7 mouse cellular contexts compared by ENCODE assay signal in the genomic region with DNA sequence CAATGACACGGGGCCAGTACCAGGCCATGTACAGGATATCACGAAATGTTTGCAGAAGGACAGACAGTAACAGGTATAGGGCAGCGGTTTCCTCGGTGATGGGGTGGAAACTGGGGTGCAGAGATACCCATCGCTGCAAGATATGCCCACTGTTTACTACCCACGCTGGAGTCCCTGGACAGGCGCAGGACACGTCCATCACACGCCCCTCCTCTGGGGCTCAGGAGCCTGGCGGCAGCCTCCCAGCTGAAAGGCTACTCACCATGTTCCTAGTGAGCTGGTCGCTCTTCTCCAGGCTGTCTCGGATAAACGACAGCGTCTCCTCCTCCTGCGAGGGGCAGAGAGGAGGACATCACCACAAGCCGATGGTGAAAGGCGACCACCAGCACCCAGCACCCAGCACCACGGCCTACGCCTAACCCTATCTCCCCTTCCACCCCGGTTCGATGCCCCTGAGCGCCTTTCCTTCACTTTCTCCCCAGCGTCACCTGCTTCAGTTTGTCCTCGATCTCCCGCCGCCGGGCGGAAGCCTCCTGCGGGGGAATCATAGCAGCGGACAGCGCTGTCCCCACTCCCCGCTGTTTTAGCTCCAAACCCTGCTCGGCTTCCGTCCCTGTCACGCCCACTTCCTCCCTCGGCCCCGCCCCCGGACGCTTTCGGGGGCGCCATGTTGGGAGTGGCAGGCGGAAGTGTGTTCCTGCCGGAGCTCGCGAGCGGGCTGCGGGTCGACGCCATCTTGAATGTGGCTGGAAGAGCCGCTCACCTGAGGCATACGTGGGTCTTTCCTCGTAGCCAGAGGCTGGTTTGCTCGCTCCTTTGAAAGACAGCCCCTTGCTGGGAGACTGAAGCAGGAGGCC. TPM values are rescaled to one million over a fixed set of nuclear protein-coding genes. Genes with fewer than 3 reads are reported as not detected.
DNase-seq lines count a peak whose midpoint lies in the region; ATAC-seq and TF ChIP-seq lines count a peak whose summit lies in the region.

No protein-coding gene starts in this region.

- peak overlapping the region; percentile 86 for H3K4me3 ChIP-seq in embryonic facial prominence, embryonic 10.5 days
- peak overlapping the region; percentile 72 for H3K4me3 ChIP-seq in intestine, postnatal 0 days (ENCODE audit: low read depth, low read length)
- peak overlapping the region; percentile 84 for H3K4me3 ChIP-seq in midbrain, embryonic 12.5 days
- peak overlapping the region; percentile 86 for H3K4me3 ChIP-seq in small intestine, adult 2 months (ENCODE audit: low read depth, low read length)

- peak; percentile 98 for DNase-seq in adrenal gland, postnatal 10 days
- peak; percentile 98 for DNase-seq in embryonic facial prominence, embryonic 10.5 days (ENCODE audit: low spot score)
- peak; percentile 47 for DNase-seq in gonadal fat pad, adult 2 months (ENCODE audit: low read depth)
- DNase-seq in left cerebral cortex, postnatal 4 days = peak; percentile 96

- peak overlapping the region; percentile 83 for H3K4me2 ChIP-seq in intestine, postnatal 0 days (replicated peaks; ENCODE audit: low read depth)
- peak overlapping the region; percentile 88 for H3K4me2 ChIP-seq in midbrain, embryonic 12.5 days (replicated peaks)

- peak; percentile 89 for ATAC-seq in intestine, postnatal 0 days
- ATAC-seq in midbrain, embryonic 12.5 days (ENCODE audit: low FRiP score, low read depth) = peak; percentile 91

- peaks cover 39% of the 10 kb centered on the region for H3K36me3 ChIP-seq in embryonic facial prominence, embryonic 10.5 days (replicated peaks)
- H3K36me3 ChIP-seq in intestine, postnatal 0 days (ENCODE audit: control insufficient read depth, insufficient read depth) = peaks cover 28% of the 10 kb centered on the region
- peaks cover 37% of the 10 kb centered on the region for H3K36me3 ChIP-seq in midbrain, embryonic 12.5 days
- peaks cover 20% of the 10 kb centered on the region for H3K36me3 ChIP-seq in small intestine, adult 2 months (ENCODE audit: control insufficient read depth, insufficient read depth, low read length)

- intact Hi-C loops in left cerebral cortex, postnatal 4 days (cut with DNase I) = no loop called here

- H3K4me1 ChIP-seq in embryonic facial prominence, embryonic 10.5 days = peaks cover 14% of the 10 kb centered on the region
- H3K4me1 ChIP-seq in intestine, postnatal 0 days (replicated peaks; ENCODE audit: control insufficient read depth, insufficient read depth, low read length) = 0 out of 2 replicates have a peak, but pooled peaks cover 3% of the 10 kb centered on the region
- H3K4me1 ChIP-seq in midbrain, embryonic 12.5 days = peaks cover 7% of the 10 kb centered on the region
- H3K4me1 ChIP-seq in small intestine, adult 2 months (ENCODE audit: control insufficient read depth, insufficient read depth, insufficient read length, low read length) = peaks cover 6% of the 10 kb centered on the region; the same call in 1 of the 2 replicates

- H3K27ac ChIP-seq in embryonic facial prominence, embryonic 10.5 days (replicated peaks) = peak overlapping the region; percentile 84
- H3K27ac ChIP-seq in intestine, postnatal 0 days (ENCODE audit: low read depth, low read length) = no peak overlapping the region
- H3K27ac ChIP-seq in midbrain, embryonic 12.5 days (replicated peaks) = peak overlapping the region; percentile 68; the same call in 1 of the 2 replicates
- no peak overlapping the region for H3K27ac ChIP-seq in small intestine, adult 2 months (ENCODE audit: insufficient read depth, low read depth, low read length)

- 3% methylated on average over 53 of the region's 53 CpGs for WGBS in embryonic facial prominence, embryonic 10.5 days
- WGBS in intestine, postnatal 0 days = under 1% methylated on average over 53 of the region's 53 CpGs
- WGBS in midbrain, embryonic 12.5 days = 2% methylated on average over 53 of the region's 53 CpGs
- under 1% methylated on average over 53 of the region's 53 CpGs for WGBS in small intestine, adult 2 months

- TF ChIP-seq CTCF in intestine, postnatal 0 days (IDR thresholded peaks at IDR 0.05; ENCODE audit: low read depth) = 0 out of 2 replicates have a peak, but pooled peaks have one; percentile 9
- TF ChIP-seq CTCF in small intestine, adult 2 months (IDR thresholded peaks at IDR 0.05; ENCODE audit: extremely low read depth, insufficient read length, insufficient replicate concordance, low read depth, low read length) = no peak

- H3K27me3 ChIP-seq in embryonic facial prominence, embryonic 10.5 days (replicated peaks; ENCODE audit: low read depth, poor library complexity, severe bottlenecking) = 0 out of 2 replicates have a peak, but pooled peaks cover 9% of the 10 kb centered on the region
- H3K27me3 ChIP-seq in intestine, postnatal 0 days (replicated peaks; ENCODE audit: control insufficient read depth, insufficient read depth, low read length) = no peaks in the 10 kb centered on the region
- H3K27me3 ChIP-seq in midbrain, embryonic 12.5 days = peaks cover 24% of the 10 kb centered on the region
- no peaks in the 10 kb centered on the region for H3K27me3 ChIP-seq in small intestine, adult 2 months (ENCODE audit: control insufficient read depth, insufficient read depth, low read length)

- no peaks in the 10 kb centered on the region for H3K9me3 ChIP-seq in embryonic facial prominence, embryonic 10.5 days
- H3K9me3 ChIP-seq in intestine, postnatal 0 days (ENCODE audit: control insufficient read depth) = no peaks in the 10 kb centered on the region
- H3K9me3 ChIP-seq in midbrain, embryonic 12.5 days = no peaks in the 10 kb centered on the region

- H3K9ac ChIP-seq in intestine, postnatal 0 days (ENCODE audit: low read depth, low read length) = peak overlapping the region; percentile 84
- H3K9ac ChIP-seq in midbrain, embryonic 12.5 days (replicated peaks) = peak overlapping the region; percentile 83

- peak; percentile 36; the same call in 1 of the 2 replicates for TF ChIP-seq POLR2A in small intestine, adult 2 months (IDR thresholded peaks at IDR 0.05; ENCODE audit: low read depth, low read length)

RNA-seq across cellular contexts. Expression of gene Exoc7, which starts 0.7 kb away (rescaled TPM):
- 10 to 100 TPM; 57.0 to 70.2 TPM for total RNA-seq in adrenal gland, postnatal 10 days (2021)
- 55.4 and 59.7 TPM in 2 replicates for polyA plus RNA-seq in embryonic facial prominence, embryonic 10.5 days (2016; fragmentation: Nextera tagmentation; extraction: Ambion mirVana)
- 41.6 and 44.1 TPM in 2 replicates for polyA plus RNA-seq in gonadal fat pad, adult 2 months (2012; rRNA removed)
- polyA plus RNA-seq in intestine, postnatal 0 days (2015; fragmentation: Nextera tagmentation; extraction: Ambion mirVana) = 44.6 and 49.2 TPM in 2 replicates
- total RNA-seq in left cerebral cortex, postnatal 4 days (2021) = 100 to 1,000 TPM; 112 to 117 TPM
- polyA plus RNA-seq in midbrain, embryonic 12.5 days (2016; fragmentation: Nextera tagmentation; extraction: Ambion mirVana) = 83.4 and 83.5 TPM in 2 replicates
- 12.2 and 24.1 TPM in 2 replicates for polyA plus RNA-seq in small intestine, adult 2 months (2012; rRNA removed)

RNA-seq across cellular contexts. Expression of gene Galr2, which starts 25.6 kb away (rescaled TPM):
- under 1 TPM; 0.15 to 0.36 TPM for total RNA-seq in adrenal gland, postnatal 10 days (2021)
- 0.25 and 0.39 TPM in 2 replicates for polyA plus RNA-seq in embryonic facial prominence, embryonic 10.5 days (2016; fragmentation: Nextera tagmentation; extraction: Ambion mirVana)
- polyA plus RNA-seq in gonadal fat pad, adult 2 months (2012; rRNA removed) = 3.9 and 6.5 TPM in 2 replicates
- 0.10 and 0.29 TPM in 2 replicates for polyA plus RNA-seq in intestine, postnatal 0 days (2015; fragmentation: Nextera tagmentation; extraction: Ambion mirVana)
- total RNA-seq in left cerebral cortex, postnatal 4 days (2021) = under 1 TPM; 0.18 to 0.20 TPM
- polyA plus RNA-seq in midbrain, embryonic 12.5 days (2016; fragmentation: Nextera tagmentation; extraction: Ambion mirVana) = 0.21 and 0.24 TPM in 2 replicates
- polyA plus RNA-seq in small intestine, adult 2 months (2012; rRNA removed) = 3.1 and 9.5 TPM in 2 replicates

RNA-seq across cellular contexts. Expression of gene Foxj1, which starts 28.8 kb away (rescaled TPM):
- under 1 TPM; 0.18 to 0.30 TPM for total RNA-seq in adrenal gland, postnatal 10 days (2021)
- polyA plus RNA-seq in embryonic facial prominence, embryonic 10.5 days (2016; fragmentation: Nextera tagmentation; extraction: Ambion mirVana) = 2.3 and 3.3 TPM in 2 replicates
- 10.8 and 21.0 TPM in 2 replicates for polyA plus RNA-seq in gonadal fat pad, adult 2 months (2012; rRNA removed)
- 0.09 TPM in 1 of 2 replicates, not detected in the other for polyA plus RNA-seq in intestine, postnatal 0 days (2015; fragmentation: Nextera tagmentation; extraction: Ambion mirVana)
- 1 to 10 TPM; 6.6 to 9.3 TPM for total RNA-seq in left cerebral cortex, postnatal 4 days (2021)
- polyA plus RNA-seq in midbrain, embryonic 12.5 days (2016; fragmentation: Nextera tagmentation; extraction: Ambion mirVana) = 9.8 and 10.5 TPM in 2 replicates
- 0.17 and 0.19 TPM in 2 replicates for polyA plus RNA-seq in small intestine, adult 2 months (2012; rRNA removed)

RNA-seq across cellular contexts. Expression of gene Srp68, which starts 32.3 kb away (rescaled TPM):
- total RNA-seq in adrenal gland, postnatal 10 days (2021) = 10 to 100 TPM; 63.3 to 64.9 TPM
- polyA plus RNA-seq in embryonic facial prominence, embryonic 10.5 days (2016; fragmentation: Nextera tagmentation; extraction: Ambion mirVana) = 104 TPM in 2 replicates
- 61.9 and 64.0 TPM in 2 replicates for polyA plus RNA-seq in gonadal fat pad, adult 2 months (2012; rRNA removed)
- 45.2 and 48.7 TPM in 2 replicates for polyA plus RNA-seq in intestine, postnatal 0 days (2015; fragmentation: Nextera tagmentation; extraction: Ambion mirVana)
- 10 to 100 TPM; 53.2 to 57.1 TPM for total RNA-seq in left cerebral cortex, postnatal 4 days (2021)
- 84.2 and 85.6 TPM in 2 replicates for polyA plus RNA-seq in midbrain, embryonic 12.5 days (2016; fragmentation: Nextera tagmentation; extraction: Ambion mirVana)
- 21.2 and 39.0 TPM in 2 replicates for polyA plus RNA-seq in small intestine, adult 2 months (2012; rRNA removed)

Comparison
In these comparisons a context has a peak if more than half of its experiments do, and no peak if none do; other contexts are left out.
1. DNase-seq: peak in every context shown above with its lines; median percentile 98 in adrenal gland, postnatal 10 days; 98 in embryonic facial prominence, embryonic 10.5 days; 96 in left cerebral cortex, postnatal 4 days; 47 in gonadal fat pad, adult 2 months.
2. H3K27ac ChIP-seq: peak in embryonic facial prominence, embryonic 10.5 days (single experiment) and midbrain, embryonic 12.5 days (single experiment); none in intestine, postnatal 0 days (single experiment) and small intestine, adult 2 months (single experiment).
3. Peak in every context shown above with its lines, with median percentiles within 50 percentile points of each other: H3K4me3 ChIP-seq.